Mouse (Mus musculus) olfactory bulb, adult 2 months (tissue): ENCODE data around the gene Cisd1.

Experiments
- CTCF ChIP-seq: fragments of 200-500 bp; IDR thresholded peaks from 2 replicates; pipeline ENCODE4 v1.5.1; 2012; ENCODE audit warnings: low read depth, mild to moderate bottlenecking, low read length, moderate library complexity; ENCODE audit not compliant: insufficient read depth
- POLR2A ChIP-seq: fragments of 200-500 bp; IDR thresholded peaks from 2 replicates; pipeline ENCODE4 v1.6.1; 2012; ENCODE audit warnings: mild to moderate bottlenecking, low read depth, low read length, moderate library complexity; ENCODE audit not compliant: insufficient read depth

GRCm38 (mm10) chr10:71306759-71307158, 38.0 kb downstream of the Cisd1 start:
- no peak for TF ChIP-seq CTCF
- TF ChIP-seq POLR2A: no peak
